Mouse (Mus musculus): Measurements from ENCODE around the gene Defb30. TPM values are rescaled to one million over a fixed set of nuclear protein-coding genes. Genes with fewer than 3 reads are reported as not detected.

The Defb30 gene
- total and polyA plus RNA-seq, 3 experiments: not detected

- dilution Hi-C loops (cut with MboI; ENCODE audit: extremely low pct_ligation_motif_present, extremely low pct_unique_long_range_greater_than_20kb, low sequenced_read_pairs): no loop called here
- Histone ChIP-seq H3K4me2 (ENCODE audit: insufficient read depth, low read depth, poor library complexity, severe bottlenecking) (no peak overlapping the region), H3K79me2 (replicated peaks; ENCODE audit: control insufficient read depth, extremely low read depth, insufficient read depth, poor library complexity, severe bottlenecking) (no peaks in the 10 kb centered on the region), H3K9ac (ENCODE audit: insufficient read depth, low read depth) (no peak overlapping the region), H3K4me3 (replicated peaks in 1 of 3; ENCODE audit: low read depth in 2 of 3, low read length in 2 of 3, poor library complexity in 1 of 3) (no peak overlapping the region), H3K36me3 (replicated peaks in 1 of 2; ENCODE audit: control insufficient read depth in 1 of 2, insufficient read depth in 1 of 2, low read length in 1 of 2) (no peaks in the 10 kb centered on the region), H3K27me3 (replicated peaks) (no peaks in the 10 kb centered on the region), H3K9me3 (replicated peaks; ENCODE audit: low read length) (peaks cover 3% of the 10 kb centered on the region), H3K27ac (ENCODE audit: insufficient read depth, low read depth) (no peak overlapping the region), H3K4me1 (ENCODE audit: control insufficient read depth in 1 of 2, insufficient read depth in 2 of 2) (peaks cover 0 to 4% of the 10 kb centered on the region in 2 experiments; a peak in 2 of 4 replicates)
- no peak for DNase-seq (ENCODE audit: extremely low read depth)
- in situ Hi-C loops (cut with MboI; ENCODE audit: low pct_ligation_motif_present, low pct_unique_long_range_greater_than_20kb, low sequenced_read_pairs): no loop called here
- TF ChIP-seq ZC3H11A (IDR thresholded peaks at IDR 0.05; ENCODE audit: low read depth, low read length) (no peak), NRF1 (IDR thresholded peaks at IDR 0.05; ENCODE audit: low read depth, low read length) (no peak), KAT2A (IDR thresholded peaks at IDR 0.05; ENCODE audit: insufficient replicate concordance, low read length) (no peak), CTCF (conservative IDR thresholded peaks at IDR 0.05 in 1 of 2, IDR thresholded peaks at IDR 0.05 in 1 of 2; ENCODE audit: low read depth in 2 of 2, low read length in 2 of 2) (no peak), TCF12 (IDR thresholded peaks at IDR 0.05; ENCODE audit: low read depth, low read length) (no peak), CHD1 (IDR thresholded peaks at IDR 0.05; ENCODE audit: low read depth, low read length) (no peak), MXI1 (IDR thresholded peaks at IDR 0.05; ENCODE audit: low read depth, low read length) (no peak), MYC (IDR thresholded peaks at IDR 0.05; ENCODE audit: low read depth, low read length) (no peak), JUN (IDR thresholded peaks at IDR 0.05; ENCODE audit: insufficient read depth, low read depth, low read length) (no peak), PAX5 (IDR thresholded peaks at IDR 0.05; ENCODE audit: low read length) (no peak), ZNF384 (IDR thresholded peaks at IDR 0.05; ENCODE audit: low read depth, low read length) (no peak), GABPA (IDR thresholded peaks at IDR 0.05; ENCODE audit: insufficient replicate concordance, low read depth, low read length) (no peak)
These were observed 12.4 kb upstream of the Defb30 start for GRCm38 (mm10) chr14:63062184-63062583.

DNA sequence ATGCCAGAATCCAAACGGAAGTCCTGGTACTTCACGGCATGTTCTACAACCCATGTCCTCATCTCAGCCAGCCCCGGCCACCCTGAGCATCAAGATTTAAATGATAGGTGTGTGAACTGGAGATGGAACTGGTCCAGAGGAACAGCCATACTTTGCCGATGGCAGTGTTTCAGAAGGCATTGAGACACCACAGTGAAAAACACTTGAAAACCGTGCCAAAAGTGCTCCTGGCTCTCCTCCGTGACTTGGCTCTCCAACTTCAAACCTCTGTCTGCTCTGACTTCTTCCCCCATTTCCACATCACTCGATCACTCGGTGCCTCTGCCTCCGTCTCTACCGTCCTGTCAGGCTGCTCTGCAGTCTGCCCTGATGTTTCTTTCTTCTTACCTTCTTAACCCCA, 10.6 kb upstream of the Defb30 start:
- Histone ChIP-seq H3K9ac (ENCODE audit: insufficient read depth, low read depth) (no peak overlapping the region), H3K36me3 (replicated peaks in 1 of 2; ENCODE audit: control insufficient read depth in 1 of 2, insufficient read depth in 1 of 2, low read length in 1 of 2) (no peaks in the 10 kb centered on the region), H3K27me3 (replicated peaks) (no peaks in the 10 kb centered on the region), H3K27ac (ENCODE audit: insufficient read depth, low read depth) (no peak overlapping the region), H3K4me2 (ENCODE audit: insufficient read depth, low read depth, poor library complexity, severe bottlenecking) (no peak overlapping the region), H3K9me3 (replicated peaks; ENCODE audit: low read length) (peaks cover 3% of the 10 kb centered on the region), H3K79me2 (replicated peaks; ENCODE audit: control insufficient read depth, extremely low read depth, insufficient read depth, poor library complexity, severe bottlenecking) (no peaks in the 10 kb centered on the region), H3K4me1 (ENCODE audit: control insufficient read depth in 1 of 2, insufficient read depth in 2 of 2) (peaks cover 0 to 3% of the 10 kb centered on the region in 2 experiments; a peak in 1 of 4 replicates), H3K4me3 (replicated peaks in 1 of 3; ENCODE audit: low read depth in 2 of 3, low read length in 2 of 3, poor library complexity in 1 of 3) (no peak overlapping the region)
- in situ Hi-C loops (cut with MboI; ENCODE audit: low pct_ligation_motif_present, low pct_unique_long_range_greater_than_20kb, low sequenced_read_pairs) (no loop called here), dilution Hi-C loops (cut with MboI; ENCODE audit: extremely low pct_ligation_motif_present, extremely low pct_unique_long_range_greater_than_20kb, low sequenced_read_pairs) (no loop called here)
- TF ChIP-seq RCOR1 (conservative IDR thresholded peaks at IDR 0.05; ENCODE audit: low read depth, low read length) (no peak), POLR2A (IDR thresholded peaks at IDR 0.05; ENCODE audit: low read depth, low read length) (no peak), MAFK (IDR thresholded peaks at IDR 0.05; ENCODE audit: insufficient replicate concordance, low read length) (no peak)
- DNase-seq (ENCODE audit: extremely low read depth): no peak

- Histone ChIP-seq H3K4me3 (replicated peaks in 1 of 3; ENCODE audit: low read depth in 2 of 3, low read length in 2 of 3, poor library complexity in 1 of 3) (no peak overlapping the region), H3K27me3 (replicated peaks) (no peaks in the 10 kb centered on the region), H3K9ac (ENCODE audit: insufficient read depth, low read depth) (no peak overlapping the region), H3K27ac (ENCODE audit: insufficient read depth, low read depth) (no peak overlapping the region), H3K4me2 (ENCODE audit: insufficient read depth, low read depth, poor library complexity, severe bottlenecking) (no peak overlapping the region), H3K79me2 (replicated peaks; ENCODE audit: control insufficient read depth, extremely low read depth, insufficient read depth, poor library complexity, severe bottlenecking) (no peaks in the 10 kb centered on the region), H3K36me3 (replicated peaks in 1 of 2; ENCODE audit: control insufficient read depth in 1 of 2, insufficient read depth in 1 of 2, low read length in 1 of 2) (no peaks in the 10 kb centered on the region), H3K4me1 (ENCODE audit: control insufficient read depth in 1 of 2, insufficient read depth in 2 of 2) (peaks cover 2 to 21% of the 10 kb centered on the region in 2 experiments; a peak in 3 of 4 replicates), H3K9me3 (replicated peaks; ENCODE audit: low read length) (no peaks in the 10 kb centered on the region)
- TF ChIP-seq CTCF (conservative IDR thresholded peaks at IDR 0.05 in 1 of 2, IDR thresholded peaks at IDR 0.05 in 1 of 2; ENCODE audit: low read depth in 2 of 2, low read length in 2 of 2) (no peak), MAX (IDR thresholded peaks at IDR 0.05; ENCODE audit: low read length) (no peak), MXI1 (IDR thresholded peaks at IDR 0.05; ENCODE audit: low read depth, low read length) (no peak), ZKSCAN1 (IDR thresholded peaks at IDR 0.05; ENCODE audit: borderline replicate concordance, low read depth, low read length) (no peak), ZNF384 (IDR thresholded peaks at IDR 0.05; ENCODE audit: low read depth, low read length) (no peak), RAD21 (IDR thresholded peaks at IDR 0.05; ENCODE audit: low read depth, low read length) (no peak), JUND (conservative IDR thresholded peaks at IDR 0.05; ENCODE audit: low read depth, low read length) (no peak), RCOR1 (conservative IDR thresholded peaks at IDR 0.05; ENCODE audit: low read depth, low read length) (no peak), CHD2 (IDR thresholded peaks at IDR 0.05; ENCODE audit: low read length) (no peak), NELFE (IDR thresholded peaks at IDR 0.05; ENCODE audit: low read depth, low read length) (no peak)
- in situ Hi-C loops (cut with MboI; ENCODE audit: low pct_ligation_motif_present, low pct_unique_long_range_greater_than_20kb, low sequenced_read_pairs): no loop called here
- DNase-seq (ENCODE audit: extremely low read depth): no peak
- dilution Hi-C loops (cut with MboI; ENCODE audit: extremely low pct_ligation_motif_present, extremely low pct_unique_long_range_greater_than_20kb, low sequenced_read_pairs): no loop called here
These were observed 5.0 kb upstream of the Defb30 start for GRCm38 (mm10) chr14:63054729-63055128.

Measured in CH12.LX (cell line).